Mouse (Mus musculus): ENCODE measurements around the gene Zfp597.

DNA sequence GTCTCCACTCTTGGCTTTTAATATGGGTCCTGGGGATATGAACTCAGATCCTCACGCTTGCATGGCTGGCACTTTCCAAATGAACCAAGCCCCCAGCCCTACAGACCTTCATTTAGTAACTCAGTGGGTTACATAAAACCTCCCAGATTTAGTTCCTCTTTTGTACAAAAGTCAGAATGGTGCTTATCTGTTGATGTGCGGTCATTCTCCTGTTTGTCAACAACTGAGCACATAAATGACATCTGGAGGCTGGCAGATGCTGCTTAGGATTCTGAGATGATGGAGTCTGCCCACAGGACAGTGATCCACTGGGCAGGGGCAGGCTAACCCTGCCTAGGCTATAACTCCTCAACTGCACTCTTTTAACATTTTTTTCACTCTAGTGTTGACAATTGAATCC is 54.6 kb downstream of the Zfp597 start:
- TF ChIP-seq CTCF (IDR thresholded peaks at IDR 0.05; ENCODE audit: control insufficient read depth, insufficient read depth, low read length) (no peak), POLR2A (IDR thresholded peaks at IDR 0.05; ENCODE audit: borderline replicate concordance, control insufficient read depth, low read depth, low read length) (no peak)
